Mouse (Mus musculus) lung, postnatal 14 days (tissue): ENCODE data around the gene Cand2.

Experiments used
- DNase-seq: peaks from one replicate; pipeline ENCODE4 v3.0.0; 2021

The Cand2 gene

DNA sequence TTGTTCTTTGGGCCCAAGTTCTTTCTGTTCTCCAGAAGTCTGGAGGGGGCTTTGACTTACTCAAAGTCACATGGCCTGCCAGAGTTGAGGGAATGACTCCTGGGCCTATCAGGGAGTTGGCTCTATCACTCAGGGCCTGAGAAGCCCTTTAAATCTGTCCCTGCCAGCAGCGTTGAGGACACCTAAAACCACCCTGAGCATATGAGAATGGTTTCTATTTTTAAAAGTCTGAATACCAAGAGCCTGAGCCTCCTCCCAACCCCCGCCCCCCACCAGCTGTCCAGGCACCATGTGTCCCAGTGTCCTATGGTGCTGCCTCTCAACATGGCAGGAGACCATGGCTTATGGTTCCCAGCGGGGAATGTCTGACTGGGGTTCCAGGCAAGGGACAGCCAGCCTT, 1.5 kb downstream of the Cand2 start:
- no peak for DNase-seq

DNA sequence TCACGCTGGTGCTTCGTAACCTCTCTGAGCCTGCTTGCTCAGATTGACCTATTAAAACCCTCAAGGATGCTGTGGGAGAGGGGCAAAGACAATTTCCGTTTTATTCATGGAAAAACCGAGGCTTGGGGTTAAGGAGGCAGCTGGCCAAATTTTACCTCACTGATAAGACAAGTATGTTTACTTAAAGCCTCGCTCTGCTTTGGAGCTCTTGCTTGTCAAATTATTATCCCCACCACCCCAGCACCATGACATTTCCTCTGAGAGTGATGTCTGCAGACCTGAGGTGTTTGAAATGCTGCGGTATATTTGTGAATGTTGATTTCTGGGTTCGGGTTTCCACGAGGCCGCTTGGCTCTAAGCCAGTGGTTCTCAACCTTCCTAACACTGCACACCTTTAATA, 2.0 kb downstream of the Cand2 start:
- no peak for DNase-seq

DNA sequence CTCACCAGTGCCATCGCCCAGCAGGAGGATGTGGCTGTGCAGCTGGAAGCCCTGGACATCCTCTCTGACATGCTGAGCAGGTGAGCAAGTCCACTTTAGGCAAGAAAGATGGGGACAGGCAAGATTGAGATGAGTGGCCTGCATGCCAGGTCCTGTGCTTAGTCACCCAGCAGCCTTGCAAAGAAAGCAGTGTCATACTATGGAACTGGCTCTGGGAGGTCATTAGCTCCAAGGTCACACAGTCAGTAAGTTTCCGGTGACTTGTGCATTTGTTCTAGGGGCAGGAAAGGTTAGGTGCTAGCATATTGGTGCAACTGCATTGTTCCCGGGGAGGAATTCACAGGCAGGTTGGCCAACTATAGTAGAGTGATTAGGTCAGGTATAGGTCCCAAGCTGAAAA, 8.4 kb downstream of the Cand2 start:
- DNase-seq: no peak

DNA sequence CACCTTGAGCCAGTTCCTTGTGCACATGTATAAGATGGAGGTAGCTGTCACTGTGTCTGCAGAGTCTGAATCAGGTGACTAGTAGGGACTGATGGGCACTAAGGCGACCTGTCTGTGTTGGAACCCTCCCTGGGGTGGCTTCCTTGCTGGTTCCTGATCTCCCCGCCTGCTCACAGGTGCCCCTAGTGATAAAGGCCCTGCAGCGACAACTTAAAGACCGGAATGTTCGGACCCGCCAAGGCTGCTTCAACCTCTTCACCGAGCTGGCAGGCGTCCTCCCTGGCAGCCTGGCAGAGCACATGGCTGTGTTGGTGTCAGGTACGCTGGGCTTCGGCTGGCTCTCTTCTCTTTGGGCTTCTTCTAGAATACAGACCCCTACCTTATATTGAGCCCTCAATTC, 16.7 kb downstream of the Cand2 start:
- no peak for DNase-seq

DNA sequence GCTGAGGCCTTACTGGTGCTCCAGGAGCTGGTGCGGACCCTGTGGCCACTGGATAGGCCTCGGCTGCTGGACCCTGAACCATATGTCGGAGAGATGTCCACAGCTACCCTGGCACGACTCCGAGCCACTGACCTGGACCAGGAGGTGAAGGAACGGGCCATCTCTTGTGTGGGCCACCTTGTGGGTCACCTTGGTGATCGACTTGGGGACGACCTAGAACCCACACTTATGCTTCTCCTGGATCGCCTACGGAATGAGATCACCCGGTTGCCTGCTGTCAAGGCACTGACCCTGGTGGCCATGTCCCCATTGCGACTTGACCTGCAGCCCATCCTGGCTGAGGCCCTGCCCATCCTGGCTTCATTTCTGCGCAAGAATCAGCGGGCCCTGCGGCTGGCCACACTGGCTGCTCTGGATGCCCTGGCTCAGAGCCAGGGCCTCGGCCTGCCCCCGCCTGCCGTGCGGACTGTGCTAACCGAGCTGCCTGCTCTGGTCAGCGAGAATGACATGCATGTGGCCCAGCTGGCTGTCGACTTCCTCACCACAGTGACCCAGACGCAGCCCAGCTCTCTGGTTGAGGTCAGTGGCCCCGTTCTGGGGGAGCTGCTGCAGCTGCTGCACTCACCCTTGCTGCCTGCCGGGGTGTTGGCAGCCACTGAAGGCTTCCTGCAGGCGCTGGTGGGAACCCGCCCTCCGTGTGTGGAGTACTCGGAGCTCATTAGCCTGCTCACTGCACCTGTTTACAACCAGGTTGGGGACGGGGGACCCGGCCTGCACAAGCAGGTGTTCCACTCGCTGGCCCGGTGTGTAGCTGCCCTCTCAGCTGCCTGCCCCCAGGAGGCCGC, 17.7 kb downstream of the Cand2 start:
- peak; percentile 43 for DNase-seq

DNA sequence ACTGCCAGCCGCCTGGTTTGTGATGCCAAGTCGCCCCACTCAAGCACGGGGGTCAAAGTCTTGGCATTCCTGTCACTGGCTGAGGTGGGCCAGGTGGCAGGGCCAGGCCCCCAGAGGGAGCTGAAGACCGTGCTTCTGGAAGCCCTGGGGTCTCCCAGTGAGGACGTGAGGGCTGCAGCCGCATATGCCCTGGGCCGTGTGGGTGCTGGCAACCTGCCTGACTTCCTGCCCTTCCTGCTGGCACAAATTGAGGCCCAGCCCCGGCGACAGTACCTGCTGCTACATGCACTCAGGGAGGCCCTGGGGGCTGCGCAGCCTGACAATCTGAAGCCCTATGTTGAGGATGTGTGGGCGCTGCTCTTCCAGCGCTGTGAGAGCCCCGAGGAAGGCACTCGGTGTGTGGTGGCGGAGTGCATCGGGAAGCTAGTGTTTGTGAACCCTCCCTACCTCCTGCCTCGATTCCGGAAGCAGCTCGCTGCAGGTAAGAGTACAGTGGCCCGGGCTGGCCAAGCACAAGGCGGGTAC, 18.4 kb downstream of the Cand2 start:
- no peak for DNase-seq

DNA sequence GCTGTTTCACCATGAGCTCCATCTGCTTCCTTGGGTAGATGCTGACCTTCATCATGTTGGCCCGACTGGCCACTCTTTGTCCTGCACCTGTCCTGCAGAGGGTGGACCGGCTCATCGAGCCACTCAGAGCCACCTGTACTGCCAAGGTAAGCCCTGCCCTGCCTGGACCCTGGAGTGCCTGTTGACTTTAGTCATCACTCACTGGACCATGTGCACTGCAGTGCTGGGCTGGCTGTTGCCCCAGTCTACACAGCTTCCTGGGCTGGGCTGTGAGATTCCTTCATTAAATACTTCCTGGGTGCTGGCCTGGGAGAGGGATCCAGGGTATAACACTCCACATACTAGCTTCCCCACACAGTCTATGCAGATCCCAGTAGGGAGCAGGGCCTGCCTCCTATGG, 27.5 kb downstream of the Cand2 start:
- DNase-seq: no peak

DNA sequence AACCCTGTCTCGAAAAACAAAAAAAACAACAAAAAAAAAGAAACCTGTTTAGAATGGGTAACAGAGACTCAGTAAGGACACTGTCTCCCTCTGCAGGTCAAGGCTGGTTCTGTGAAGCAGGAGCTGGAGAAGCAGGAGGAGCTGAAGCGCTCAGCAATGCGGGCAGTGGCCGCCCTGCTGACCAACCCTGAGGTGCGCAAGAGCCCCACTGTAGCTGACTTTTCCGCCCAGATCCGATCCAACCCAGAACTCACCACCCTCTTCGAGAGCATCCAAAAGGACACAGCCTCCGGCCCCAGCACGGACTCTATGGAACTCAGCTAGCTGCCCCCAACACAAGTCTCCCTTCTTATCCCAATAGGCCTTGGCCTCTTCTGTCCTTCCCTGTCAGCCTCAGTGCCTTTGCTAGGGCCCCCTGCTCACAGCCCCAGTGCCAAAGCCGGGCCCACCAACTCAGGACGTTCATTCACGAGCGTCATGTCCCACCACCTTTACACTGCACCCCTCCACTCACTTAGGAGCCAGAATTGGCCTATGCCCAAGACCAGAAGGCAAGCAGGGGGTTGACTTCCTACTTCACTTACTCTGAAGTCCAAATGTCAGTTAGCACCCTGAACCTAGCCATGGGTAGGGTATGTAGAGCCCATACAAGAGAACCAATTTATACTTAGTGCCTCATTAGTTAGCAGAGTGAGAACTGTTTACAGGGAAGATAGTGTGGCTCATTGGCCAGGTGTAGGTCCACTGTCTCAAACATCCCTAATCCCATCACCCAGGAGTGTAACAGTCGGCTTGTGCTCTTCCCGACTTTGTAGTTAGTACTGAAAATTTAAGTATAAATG, 29.4 kb downstream of the Cand2 start:
- peak; percentile 79 for DNase-seq

DNA sequence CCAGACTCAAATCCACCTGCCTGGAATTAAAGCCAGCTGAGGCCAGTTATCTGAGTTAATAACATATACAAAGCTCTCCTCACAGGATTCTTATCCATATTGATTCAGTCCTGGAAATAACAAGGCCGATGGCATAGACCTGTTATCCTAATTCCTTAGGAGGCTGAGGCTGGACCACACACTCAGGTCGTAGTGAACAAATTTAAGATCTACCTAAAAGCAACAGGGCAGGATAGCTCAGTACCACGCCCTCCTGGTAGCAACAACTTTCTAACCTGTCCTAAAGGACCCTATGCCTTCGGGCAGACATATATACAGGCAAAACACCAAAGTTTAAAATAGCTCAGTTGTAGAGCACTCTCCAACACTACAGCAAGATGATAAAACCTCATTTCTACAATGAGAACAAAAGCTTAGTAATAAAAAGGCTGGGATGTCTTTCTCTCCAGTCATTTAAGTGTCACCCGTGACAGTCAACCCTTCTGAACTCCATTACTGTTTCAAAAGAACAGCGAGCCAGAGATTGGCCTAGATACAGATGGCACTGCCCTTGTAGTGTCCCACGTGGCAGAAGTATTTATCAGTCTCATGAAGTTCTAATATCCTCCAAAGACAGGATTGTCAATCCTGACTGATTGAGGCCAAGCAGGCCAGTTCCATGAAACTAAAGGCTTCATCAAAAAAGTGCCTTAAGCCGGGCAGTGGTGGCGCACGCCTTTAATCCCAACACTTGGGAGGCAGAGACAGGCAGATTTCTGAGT, 30.3 kb downstream of the Cand2 start:
- no peak for DNase-seq

DNA sequence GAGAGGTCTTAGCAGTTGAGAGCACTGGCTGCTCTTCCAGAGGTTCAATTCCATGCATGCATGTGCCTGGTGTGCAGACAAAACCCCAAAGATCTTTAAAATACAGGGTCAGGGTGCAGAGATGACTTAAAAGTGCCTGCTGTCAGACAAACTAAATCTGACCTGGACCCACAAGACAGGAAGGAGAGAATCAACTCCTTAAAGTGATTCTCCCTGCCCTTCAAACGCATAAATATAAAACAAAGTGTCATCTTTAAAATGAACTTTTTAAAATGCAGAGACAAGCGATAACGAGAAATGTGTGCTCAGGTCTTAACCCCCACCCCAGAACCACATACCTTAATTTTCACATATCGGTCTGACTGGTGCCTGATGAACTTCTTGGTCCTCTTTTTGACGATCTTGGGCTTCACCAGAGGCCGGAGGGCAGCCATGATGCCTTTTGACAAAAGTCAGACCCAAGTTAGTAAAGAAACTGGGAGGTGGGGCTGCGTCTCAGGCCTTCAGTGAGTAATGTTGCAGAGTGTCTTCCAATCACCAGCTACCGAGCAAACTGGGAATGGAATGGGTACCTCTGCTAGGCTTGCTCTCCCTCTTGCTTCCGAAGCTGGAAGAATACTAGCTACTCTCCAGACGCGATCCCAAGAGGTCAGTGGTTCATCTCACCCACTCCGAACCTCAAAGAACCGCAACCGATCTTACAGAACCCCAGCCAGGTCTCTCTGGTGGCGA, 33.3 kb downstream of the Cand2 start:
- DNase-seq: no peak

DNA sequence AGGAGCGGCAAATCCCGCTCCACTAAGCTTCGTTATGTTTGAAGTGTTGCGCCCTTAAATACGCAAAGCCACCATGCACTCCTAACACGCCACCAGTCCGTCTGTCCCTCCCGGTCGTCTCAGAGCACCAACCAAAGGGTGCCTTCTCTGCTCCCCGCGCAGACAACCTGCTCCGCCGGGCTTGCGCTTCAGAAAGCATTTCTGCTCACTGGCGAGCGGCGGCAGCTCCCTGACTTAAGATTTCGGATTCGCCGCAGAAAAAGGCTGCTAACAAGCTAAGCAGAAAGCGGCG, 33.8 kb downstream of the Cand2 start:
- DNase-seq: no peak

DNA sequence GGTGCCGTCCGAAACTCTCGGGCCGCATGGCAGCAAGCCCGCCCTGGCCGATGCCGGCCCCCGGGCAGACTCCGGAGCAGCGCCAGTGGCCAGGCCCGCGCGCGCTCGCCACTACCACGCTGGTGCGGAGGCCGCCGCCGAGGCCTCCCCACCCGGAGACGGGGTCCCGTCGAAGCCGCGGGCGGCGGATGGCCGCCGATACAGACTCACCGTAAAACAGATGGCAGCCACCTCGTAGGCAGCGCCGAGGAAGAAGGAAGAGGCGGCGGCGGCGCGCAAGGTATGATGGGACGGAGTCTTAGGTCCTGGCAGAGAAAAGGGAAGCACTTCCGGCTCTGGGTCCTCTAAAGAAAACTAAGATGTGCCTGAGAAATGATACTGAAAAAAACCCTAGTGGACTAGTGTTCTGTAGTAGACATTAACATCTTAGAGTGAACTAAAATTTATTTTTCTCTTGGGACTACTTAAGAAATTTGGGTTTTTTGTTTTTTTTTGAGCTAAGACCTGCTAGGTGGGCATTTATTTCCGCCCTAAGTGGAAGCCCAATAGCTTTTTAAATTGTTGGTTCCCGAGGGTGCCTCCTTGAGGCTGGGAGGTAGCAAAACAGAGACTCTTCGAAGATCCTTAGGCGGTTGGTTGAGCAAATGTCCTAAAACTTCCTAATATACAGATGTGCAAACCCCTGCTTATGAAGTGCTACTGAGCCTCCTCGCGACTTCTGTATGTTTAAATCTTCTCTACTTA, 34.3 kb downstream of the Cand2 start, which contains the start of gene Rpl32:
TSS of gene Rpl32 (minus strand) at position 260 of the 744 bp plus-strand sequence.
- peak; percentile 87 for DNase-seq

DNA sequence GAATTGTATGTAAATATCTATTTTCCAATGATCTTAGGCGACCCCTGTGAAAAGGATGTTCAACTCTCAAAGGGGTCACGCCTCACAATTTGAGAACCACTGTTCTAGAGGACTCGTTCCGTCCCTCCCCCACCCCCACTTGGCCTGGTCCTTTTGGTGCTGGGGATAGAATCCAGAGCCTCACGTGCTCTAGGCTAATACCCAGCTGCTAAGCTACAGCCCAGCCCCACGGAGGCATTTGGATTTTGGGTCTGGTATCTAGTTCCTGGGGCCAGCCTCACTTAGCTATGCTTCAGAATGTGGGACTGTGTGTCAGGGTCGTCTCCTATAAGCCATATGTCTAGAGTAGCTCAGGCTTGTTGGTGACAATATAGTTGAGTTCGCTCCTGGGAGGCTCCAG, 37.3 kb downstream of the Cand2 start:
- DNase-seq: no peak

DNA sequence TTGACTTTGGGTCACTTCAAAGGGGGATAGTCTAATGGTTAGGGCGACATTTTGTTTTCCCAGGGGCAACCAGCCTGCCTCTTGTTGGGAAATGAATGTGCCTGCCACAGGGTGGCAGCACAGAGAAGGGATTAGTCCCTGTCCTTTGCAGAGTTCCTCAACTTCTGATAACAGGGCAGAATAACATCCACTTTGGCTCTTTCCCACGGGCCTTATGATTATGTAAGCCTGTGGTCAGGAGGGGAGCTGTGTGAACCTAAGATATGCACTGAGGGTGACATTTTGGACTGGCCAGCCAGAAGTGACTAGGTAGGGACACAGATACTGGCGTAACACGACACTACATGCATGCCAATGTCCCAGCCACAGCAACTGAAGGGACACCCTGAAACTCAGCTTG, 39.8 kb downstream of the Cand2 start:
- peak; percentile 58 for DNase-seq

DNA sequence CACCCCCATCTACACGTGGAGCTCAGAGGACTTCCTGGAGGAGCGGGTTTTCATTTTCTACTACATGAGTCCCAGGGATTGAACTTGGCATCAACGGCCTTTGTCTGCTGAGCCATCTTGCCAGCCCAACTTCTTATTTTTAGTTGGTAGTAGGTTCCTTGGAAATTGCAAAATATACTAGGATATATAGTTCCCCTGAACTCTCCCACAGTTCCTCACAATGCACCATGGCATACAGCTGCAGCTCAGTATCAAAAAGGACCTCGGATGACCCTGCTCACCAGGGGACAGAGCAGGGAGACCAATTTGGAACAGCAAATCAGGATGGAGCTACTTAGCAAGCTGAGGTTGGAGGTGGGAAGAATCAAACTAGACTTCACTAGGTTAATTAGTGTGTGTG, 40.7 kb downstream of the Cand2 start:
- DNase-seq: no peak

DNA sequence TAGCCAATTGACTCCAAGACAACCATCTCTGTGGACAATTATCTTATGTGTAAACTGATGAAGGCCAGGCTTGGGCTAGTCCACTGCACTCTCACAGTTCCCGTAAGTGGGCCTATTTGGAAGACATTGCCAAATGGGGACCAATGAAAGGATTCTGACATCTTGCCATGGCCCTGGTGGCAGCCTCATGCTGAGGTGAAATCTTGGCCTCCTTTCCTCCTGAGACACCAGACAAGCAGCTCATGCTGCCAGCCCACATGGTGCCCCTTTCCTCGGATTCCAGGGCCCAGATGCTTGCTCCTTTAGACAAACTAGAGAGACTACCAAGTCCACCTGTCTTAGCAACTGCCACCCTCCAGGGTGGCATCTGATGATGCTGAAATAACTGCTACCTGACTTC, 43.8 kb downstream of the Cand2 start:
- DNase-seq: no peak

DNA sequence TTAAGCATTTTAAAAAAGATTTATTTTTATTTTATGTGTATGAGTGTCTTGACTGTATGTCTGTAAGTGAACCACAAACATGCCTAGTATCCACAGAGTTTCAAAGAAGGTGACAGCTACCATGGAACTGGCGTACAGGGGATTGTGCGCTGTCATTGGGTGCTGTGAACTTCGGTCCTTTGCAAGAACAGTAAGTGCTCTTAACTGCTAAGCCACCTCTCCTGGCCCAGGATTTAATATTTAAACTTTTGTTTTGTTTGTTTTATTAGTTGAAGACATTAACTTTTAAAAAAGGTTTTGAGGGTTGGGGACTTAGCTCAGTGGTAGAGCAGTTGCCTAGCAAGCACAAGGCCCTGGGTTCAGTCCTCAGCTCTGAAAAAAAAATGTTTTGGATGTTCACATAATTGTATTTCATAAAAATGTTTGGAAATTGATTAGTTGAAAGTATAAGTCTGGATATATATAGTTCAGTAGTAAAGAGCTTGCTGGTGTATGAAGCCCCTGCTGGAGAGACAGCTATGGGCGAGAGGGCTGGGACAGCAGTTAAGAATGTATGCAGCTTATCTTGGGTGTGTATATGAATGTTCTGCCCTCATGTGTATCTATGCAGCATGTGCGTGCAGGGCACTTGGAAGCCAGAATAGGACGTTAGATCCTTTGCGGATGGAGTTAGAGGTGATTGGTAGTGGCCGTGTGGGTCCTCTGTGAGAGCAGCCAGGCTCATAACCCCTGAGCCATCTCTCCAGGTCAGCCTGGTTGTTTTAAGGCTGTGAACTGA, 47.1 kb downstream of the Cand2 start:
- DNase-seq: no peak

DNA sequence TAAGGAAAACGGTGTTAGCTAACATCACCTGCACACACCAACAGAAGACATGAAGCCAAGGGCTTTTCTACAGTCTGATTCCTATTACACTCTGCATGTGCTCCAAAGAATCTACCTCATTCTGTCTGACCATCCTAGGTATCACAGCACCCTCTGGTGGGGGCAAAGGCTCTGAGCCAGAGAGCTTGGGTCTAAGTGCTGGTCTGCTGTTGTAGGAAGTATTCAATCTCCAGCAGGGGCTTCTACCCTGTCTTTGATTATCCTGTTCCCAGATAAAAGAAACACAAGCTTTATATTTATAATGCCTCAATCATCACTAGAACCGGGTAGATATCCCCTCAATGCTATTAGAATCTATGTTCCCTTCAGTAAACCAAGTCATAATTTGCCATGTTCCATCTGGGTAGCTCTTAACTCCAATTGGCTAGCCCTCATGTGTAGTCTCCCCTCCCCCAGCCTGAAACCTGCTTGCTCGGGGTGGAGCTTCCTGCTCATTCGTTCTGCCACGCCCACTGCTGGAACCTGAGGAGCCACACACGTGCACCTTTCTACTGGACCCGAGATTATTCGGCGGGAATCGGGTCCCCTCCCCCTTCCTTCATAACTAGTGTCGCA, 49.6 kb downstream of the Cand2 start:
- peak; percentile 65 for DNase-seq

DNA sequence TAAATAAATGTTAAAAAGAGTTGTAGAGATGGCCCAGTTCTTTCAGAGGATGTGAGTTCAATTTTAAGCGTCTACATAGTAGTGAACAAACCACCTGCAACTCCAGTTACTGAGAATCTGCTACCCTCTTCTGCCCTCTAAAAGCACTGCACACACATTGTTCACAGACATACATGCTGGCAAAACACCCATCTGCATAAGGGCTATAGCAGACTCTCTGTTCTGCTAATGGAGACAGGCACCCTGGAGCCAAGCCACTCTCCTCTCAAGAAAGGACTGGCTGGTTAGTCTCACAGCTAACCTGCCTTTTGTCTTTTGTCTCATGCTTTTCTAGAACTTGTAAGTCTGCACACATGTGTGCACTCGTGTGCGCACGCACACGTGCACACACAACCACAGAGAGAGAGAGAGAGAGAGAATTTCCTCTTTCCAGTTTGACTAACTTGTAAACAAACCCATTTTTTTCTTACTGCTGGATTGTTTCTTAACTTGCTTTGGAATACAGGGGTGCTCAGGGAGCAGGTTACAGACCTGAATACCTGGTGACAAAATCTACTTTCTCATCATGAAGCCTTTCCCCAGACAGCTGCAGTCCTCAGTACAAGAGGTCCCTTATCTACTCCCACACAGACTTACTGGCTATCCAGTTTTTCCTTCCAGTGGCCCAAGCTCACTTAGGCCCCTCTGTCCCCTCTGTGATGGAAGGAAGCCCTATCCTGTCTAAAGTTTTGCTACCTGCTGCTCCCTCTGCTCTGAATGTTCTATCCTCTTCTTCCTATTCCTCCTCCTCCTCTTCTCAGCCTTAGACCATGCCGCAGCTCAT, 56.7 kb downstream of the Cand2 start:
- DNase-seq: no peak
